Mouse (Mus musculus) spleen, postnatal 4 days (tissue): ENCODE measurements around the gene Rabep1.

Experiments
- DNase-seq, 2 experiments: peaks; one replicate each; pipeline ENCODE4 v3.0.0; 2022; ENCODE audit warnings: low spot score in 2 of 2

The Rabep1 gene

GRCm38 (mm10) chr11:70970560-70971540 is 126.3 kb downstream of the Rabep1 start:
- no peak for DNase-seq

GRCm38 (mm10) chr11:70972586-70972985 is 128.0 kb downstream of the Rabep1 start:
- no peak for DNase-seq

GRCm38 (mm10) chr11:70973947-70974346 is 129.4 kb downstream of the Rabep1 start:
- DNase-seq = peak; percentile 31 to 63

- DNase-seq = no peak
These were observed 130.6 kb downstream of the Rabep1 start for GRCm38 (mm10) chr11:70975193-70975592.

GRCm38 (mm10) chr11:70977293-70977692 is 132.7 kb downstream of the Rabep1 start:
- no peak for DNase-seq

- DNase-seq = no peak
These were observed 135.7 kb downstream of the Rabep1 start for GRCm38 (mm10) chr11:70980232-70980631.

GRCm38 (mm10) chr11:70980751-70981510 is 136.4 kb downstream of the Rabep1 start:
- DNase-seq = no peak

- no peak for DNase-seq
These were observed 137.5 kb downstream of the Rabep1 start for GRCm38 (mm10) chr11:70982030-70982429.

- peak; percentile 95 to 99 for DNase-seq
These were observed 138.1 kb downstream of the Rabep1 start, which contains the start of gene C1qbp for GRCm38 (mm10) chr11:70982557-70983228. Gene C1qbp (minus strand): TSS chr11:70983026.
